Mouse (Mus musculus) gastrocnemius, adult 2 months (tissue): ENCODE measurements around the gene Gm8773. TPM values are rescaled to one million over a fixed set of nuclear protein-coding genes. Genes with fewer than 3 reads are reported as not detected.

Experiments used
- DNase-seq: peaks from one replicate; pipeline ENCODE4 v3.0.0; 2022
- H3K27ac ChIP-seq: fragments of 200-600 bp; 2 replicates; pipeline ENCODE4 v1.8.1; 2022; ENCODE audit warnings: mild to moderate bottlenecking
- H3K4me3 ChIP-seq: fragments of 200-600 bp; 2 replicates; pipeline ENCODE4 v1.8.1; 2022; ENCODE audit warnings: mild to moderate bottlenecking, moderate library complexity
- CTCF ChIP-seq: fragments of 200-600 bp; IDR thresholded peaks from 2 replicates; pipeline ENCODE4 v1.8.1; 2022; ENCODE audit warnings: antibody characterized with exemption, mild to moderate bottlenecking, moderate library complexity
- intact Hi-C: fragments of 180-260 bp; cut with DNase I; formaldehyde crosslinking; loops from one replicate; pipeline ENCODE4 v1.15.1; 2025
- long read RNA-seq, 2 experiments: library from polyadenylated mRNA; stranded (forward); transcript quantifications; one replicate each; pipeline ENCODE4 v2.0.0; 2021
- total RNA-seq, 2 experiments: library from RNA; stranded (reverse); gene quantifications; 2 replicates each; pipeline ENCODE4 v1.2.3; 2021

Gm8773 gene
- not detected for total RNA-seq
- long read RNA-seq, experiment 1 = 0 reads
- long read RNA-seq, experiment 2 = 0 reads

DNA sequence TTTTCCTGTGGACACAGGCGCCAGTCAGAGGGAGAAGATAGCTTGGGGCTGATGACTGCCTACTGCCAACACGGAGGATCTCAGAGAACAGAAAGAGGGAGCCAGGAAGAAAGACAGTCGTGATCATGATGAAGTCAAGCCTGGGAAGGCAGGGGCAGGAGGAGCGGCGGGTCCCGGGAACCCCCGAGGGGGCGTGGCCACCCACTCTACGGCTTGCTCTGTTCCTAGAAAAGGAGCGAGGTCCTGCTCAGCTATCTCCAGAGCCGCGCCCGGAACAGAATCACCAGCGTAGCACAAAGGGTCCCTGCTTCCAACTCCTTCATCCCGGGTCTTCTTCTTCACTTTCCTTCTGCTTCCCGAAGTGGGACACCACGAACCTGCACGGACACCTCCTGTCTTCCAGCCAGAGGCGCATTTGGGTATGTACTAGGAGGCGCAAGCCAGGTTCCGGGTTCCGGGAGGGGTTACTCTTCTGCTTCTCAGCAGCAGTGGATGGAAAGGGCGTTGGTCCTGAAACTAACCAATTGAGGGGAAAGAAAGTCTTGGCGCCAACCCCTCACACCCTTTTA lies at the start of gene Gm8773:
Gm8773 (plus strand) TSS at position 51 of the 569 bp plus-strand sequence.
- H3K27ac ChIP-seq = no peak within 1 kb of the TSS
- intact Hi-C loops = no loop called here
- no peak for TF ChIP-seq CTCF
- DNase-seq = peak; percentile 24
- peak within 1 kb of the TSS; percentile 65 for H3K4me3 ChIP-seq

DNA sequence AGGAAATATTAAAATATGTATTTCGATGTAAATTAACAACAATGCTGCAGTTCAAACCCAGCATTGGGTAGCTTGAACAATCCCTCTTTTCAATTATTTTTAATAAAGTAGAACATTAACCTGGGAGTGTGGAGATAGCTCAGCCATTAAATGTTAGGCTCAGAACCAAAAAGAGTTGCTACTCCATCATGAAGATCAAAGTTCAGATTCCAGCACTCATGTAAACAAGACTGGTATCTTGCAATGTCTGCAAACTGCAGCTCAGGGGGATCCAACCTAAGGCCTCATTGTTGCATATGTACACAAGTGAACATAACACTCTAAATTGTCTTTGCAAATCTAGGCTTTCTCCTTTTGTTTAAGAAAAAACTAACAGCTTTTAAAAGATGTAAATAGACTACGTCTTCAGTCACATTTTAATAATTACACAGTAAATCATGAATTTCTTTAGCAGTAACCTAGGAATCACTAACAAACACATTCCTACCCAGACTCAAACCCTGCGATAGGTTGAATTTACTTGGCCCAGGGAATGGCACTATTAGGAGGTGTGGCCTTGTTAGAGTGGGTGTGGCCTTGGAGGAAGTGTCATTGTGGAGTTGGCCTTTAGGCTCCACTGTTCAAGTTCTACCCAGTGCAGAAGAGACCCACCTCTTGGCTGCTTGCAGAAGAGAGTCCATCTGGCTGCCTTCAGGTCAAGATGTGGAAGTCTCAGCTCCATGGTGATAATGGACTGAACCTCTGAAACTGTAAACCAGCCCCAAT lies 39.8 kb upstream of the Gm8773 start:
- no peak for DNase-seq
- no peak overlapping the region for H3K4me3 ChIP-seq
- H3K27ac ChIP-seq = no peak overlapping the region
- intact Hi-C loops = no loop called here
- no peak for TF ChIP-seq CTCF

DNA sequence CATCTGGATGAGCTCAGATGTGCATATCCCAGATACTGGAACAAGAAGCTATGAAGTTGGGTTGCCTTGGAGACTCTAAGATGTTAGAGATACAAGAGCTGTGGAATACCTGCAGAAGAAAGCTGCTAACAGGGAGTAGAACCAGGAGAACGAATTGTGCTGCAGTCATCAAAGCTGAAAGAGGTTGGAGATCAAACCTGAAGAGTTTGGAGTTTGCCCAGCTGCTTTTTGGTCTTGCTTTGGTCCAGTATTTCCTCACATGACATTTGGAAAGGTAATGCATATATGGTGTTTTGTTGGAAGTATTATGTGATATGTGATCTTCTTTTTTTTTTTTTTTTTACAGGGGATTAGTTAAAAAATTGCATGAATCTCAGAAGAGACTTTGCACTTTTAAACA lies 37.5 kb upstream of the Gm8773 start:
- H3K27ac ChIP-seq = no peak overlapping the region
- intact Hi-C loops = no loop called here
- no peak for DNase-seq
- no peak for TF ChIP-seq CTCF
- H3K4me3 ChIP-seq = no peak overlapping the region

GRCm38 (mm10) chr5:5539771-5540170 lies 33.8 kb upstream of the Gm8773 start:
- no peak for DNase-seq
- intact Hi-C loops = no loop called here
- no peak for TF ChIP-seq CTCF
- no peak overlapping the region for H3K4me3 ChIP-seq
- H3K27ac ChIP-seq = no peak overlapping the region

- intact Hi-C loops = no loop called here
- no peak for TF ChIP-seq CTCF
- DNase-seq = no peak
- H3K4me3 ChIP-seq = no peak overlapping the region
- H3K27ac ChIP-seq = no peak overlapping the region
These were observed 33.2 kb upstream of the Gm8773 start for GRCm38 (mm10) chr5:5540385-5540784.

GRCm38 (mm10) chr5:5551110-5551509 lies 22.5 kb upstream of the Gm8773 start:
- no peak overlapping the region for H3K4me3 ChIP-seq
- DNase-seq = no peak
- intact Hi-C loops = no loop called here

DNA sequence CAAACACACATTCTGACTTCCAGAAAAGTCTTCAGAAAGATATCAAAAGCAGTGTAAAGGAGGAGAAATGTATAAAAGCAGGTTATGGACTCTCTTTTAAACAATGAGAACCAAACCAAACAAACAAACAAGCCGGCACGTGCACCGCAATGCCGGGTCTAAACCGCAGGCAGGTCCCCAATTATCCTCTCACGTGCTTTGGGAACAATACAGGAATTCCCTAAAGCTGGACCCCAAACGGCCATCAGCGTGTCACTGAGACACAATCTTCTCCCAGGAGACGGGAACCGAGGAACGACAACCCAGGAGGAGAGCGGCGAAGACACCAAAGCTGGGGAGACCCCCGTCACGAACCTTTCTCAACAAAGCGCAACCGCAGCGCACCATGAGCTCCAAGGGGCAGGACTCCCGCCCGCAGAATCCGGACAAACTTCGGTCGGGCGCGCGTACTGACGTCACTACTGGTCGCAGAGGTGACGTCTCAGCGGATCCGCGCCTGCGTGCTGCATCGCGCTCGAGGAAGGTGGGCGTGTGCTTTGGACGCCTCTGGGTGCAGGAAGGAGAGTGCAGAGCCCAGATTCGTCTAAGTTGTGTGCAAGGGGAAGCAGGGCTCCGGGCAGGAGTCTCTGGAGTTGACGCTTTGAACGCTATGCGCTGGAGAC lies 14.4 kb upstream of the Gm8773 start, which contains the start of gene Gtpbp10:
Gtpbp10 (minus strand) TSS at position 460 of the 662 bp plus-strand sequence.
- peak; percentile 93 for DNase-seq
- intact Hi-C loops = loop anchor here (5.0 kb wide), 1 partner anchor 47 kb away; the partner anchor contains the start of gene Cldn12
- TF ChIP-seq CTCF = no peak
- H3K4me3 ChIP-seq = peak within 1 kb of the TSS; percentile 93
- peak within 1 kb of the TSS; percentile 84 for H3K27ac ChIP-seq

More at GRCm38 (mm10) chr5:5551110-5551509, 22.5 kb upstream of the Gm8773 start:
- TF ChIP-seq CTCF = no peak
- no peak overlapping the region for H3K27ac ChIP-seq

- intact Hi-C loops = loop anchor here (5.0 kb wide), 1 partner anchor 47 kb away; the partner anchor contains the start of gene Cldn12
These were observed 13.8 kb upstream of the Gm8773 start for GRCm38 (mm10) chr5:5559798-5560197.

GRCm38 (mm10) chr5:5561041-5561706 lies 12.4 kb upstream of the Gm8773 start:
- no peak overlapping the region for H3K4me3 ChIP-seq
- H3K27ac ChIP-seq = no peak overlapping the region
- TF ChIP-seq CTCF = no peak
- no peak for DNase-seq
- intact Hi-C loops = no loop called here

More at GRCm38 (mm10) chr5:5559798-5560197, 13.8 kb upstream of the Gm8773 start:
- H3K27ac ChIP-seq = peak overlapping the region; percentile 84
- peak overlapping the region; percentile 93 for H3K4me3 ChIP-seq
- DNase-seq = no peak
- TF ChIP-seq CTCF = no peak

GRCm38 (mm10) chr5:5562435-5562834 lies 11.2 kb upstream of the Gm8773 start:
- no peak overlapping the region for H3K27ac ChIP-seq
- H3K4me3 ChIP-seq = no peak overlapping the region
- DNase-seq = no peak
- no peak for TF ChIP-seq CTCF
- intact Hi-C loops = no loop called here

DNA sequence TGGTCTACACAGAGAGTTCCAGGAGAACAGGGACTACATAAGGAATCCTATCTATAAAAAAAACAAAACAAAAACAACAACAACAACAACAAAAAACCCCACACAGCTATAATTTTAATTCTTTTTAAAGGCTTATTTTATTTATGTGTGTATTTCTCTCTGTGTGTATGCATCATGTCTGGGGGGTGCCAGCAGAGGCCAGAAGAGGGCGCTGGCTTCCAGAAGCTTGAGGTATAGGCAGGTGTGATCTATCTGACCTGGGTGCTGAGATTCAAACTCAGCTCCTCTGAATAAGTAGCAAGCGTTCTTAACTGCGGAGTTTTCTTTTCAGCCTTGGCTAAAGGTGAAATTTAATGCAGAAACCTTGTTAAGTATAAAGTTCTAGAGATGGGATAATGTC lies 14.1 kb downstream of the Gm8773 start:
- intact Hi-C loops = no loop called here
- TF ChIP-seq CTCF = no peak
- DNase-seq = no peak
- Histone ChIP-seq H3K27ac (no peak overlapping the region), H3K4me3 (no peak overlapping the region)

DNA sequence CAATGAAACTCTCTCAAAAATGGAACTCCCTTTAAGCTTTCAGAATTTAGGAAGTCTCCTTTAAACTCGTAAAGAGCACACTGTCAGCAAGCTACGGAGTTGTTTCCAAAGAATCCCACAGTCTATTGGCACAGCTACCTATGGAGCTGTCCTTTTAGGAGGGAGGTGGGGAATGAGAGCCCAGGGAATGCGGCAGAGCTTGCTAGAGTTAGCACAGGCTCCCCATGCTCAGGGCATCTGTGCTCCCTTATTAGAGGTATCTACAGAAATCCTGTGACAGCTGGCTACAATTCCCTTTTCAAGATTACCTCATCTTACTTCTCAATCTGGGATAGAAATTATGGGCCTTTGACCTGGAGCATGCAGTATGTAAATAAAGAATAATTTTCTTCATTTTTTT lies 36.9 kb downstream of the Gm8773 start:
- no peak for DNase-seq
- intact Hi-C loops = no loop called here
- Histone ChIP-seq H3K4me3 (no peak overlapping the region), H3K27ac (no peak overlapping the region)
- no peak for TF ChIP-seq CTCF
